Mouse (Mus musculus) CH12.LX (cell line): ENCODE results near the gene Pdzd8. TPM values are rescaled to one million over a fixed set of nuclear protein-coding genes. Genes with fewer than 3 reads are reported as not detected.

Source experiments
- DNase-seq: peaks from one replicate; pipeline ENCODE4 v3.0.0-alpha.2; 2013; ENCODE audit errors: extremely low read depth
- H3K27ac ChIP-seq: 2 replicates; pipeline ENCODE4 v1.5.1; 2012; ENCODE audit warnings: low read depth, mild to moderate bottlenecking, control low read depth, moderate library complexity; ENCODE audit not compliant: insufficient read depth
- H3K27me3 ChIP-seq: replicated peaks from 2 replicates; pipeline ENCODE3; 2012; ENCODE audit warnings: inconsistent platforms
- H3K36me3 ChIP-seq, 2 experiments: replicated peaks in 1 of 2; 2 replicates each; pipeline versions ENCODE3 to v1.6.1; 2012; ENCODE audit warnings: inconsistent platforms in 1 of 2, low read length in 1 of 2, mild to moderate bottlenecking in 1 of 2, mixed read lengths in 1 of 2, moderate library complexity in 1 of 2; ENCODE audit not compliant: control insufficient read depth in 1 of 2, insufficient read depth in 1 of 2
- H3K4me1 ChIP-seq, 2 experiments: 2 replicates each; pipeline ENCODE4 v1.6.1; 2012; ENCODE audit warnings: inconsistent platforms in 1 of 2, moderate library complexity in 1 of 2; ENCODE audit not compliant: insufficient read depth in 2 of 2, control insufficient read depth in 1 of 2
- H3K4me2 ChIP-seq: 2 replicates; pipeline ENCODE4 v1.6.1; 2012; ENCODE audit warnings: low read depth, mild to moderate bottlenecking, control low read depth; ENCODE audit not compliant: poor library complexity, insufficient read depth, severe bottlenecking
- H3K4me3 ChIP-seq, 3 experiments: fragments of 150-350 bp in 1 of 3; sonication (generic) in 1 of 3; replicated peaks in 1 of 3; 2 replicates each; pipeline versions ENCODE3 to v1.5.1; 2011 to 2012; ENCODE audit warnings: low read depth in 2 of 3, low read length in 2 of 3, mild to moderate bottlenecking in 2 of 3, moderate library complexity in 2 of 3, control low read depth in 1 of 3, improper control_type of control experiment in 1 of 3, inconsistent platforms in 1 of 3, mixed read lengths in 1 of 3; ENCODE audit not compliant: poor library complexity in 1 of 3
- H3K79me2 ChIP-seq: replicated peaks from 2 replicates; pipeline ENCODE4 v1.6.1; 2012; ENCODE audit warnings: mild to moderate bottlenecking, moderate library complexity; ENCODE audit not compliant: control insufficient read depth, poor library complexity, insufficient read depth, severe bottlenecking; ENCODE audit errors: extremely low read depth
- H3K9ac ChIP-seq: 2 replicates; pipeline ENCODE4 v1.6.1; 2012; ENCODE audit warnings: low read depth, mild to moderate bottlenecking, control low read depth, moderate library complexity; ENCODE audit not compliant: insufficient read depth
- H3K9me3 ChIP-seq: replicated peaks from 2 replicates; pipeline ENCODE3; 2012; ENCODE audit warnings: low read length, inconsistent platforms, mixed read lengths
- CHD1 ChIP-seq: IDR thresholded peaks from 2 replicates; pipeline ENCODE4 v1.6.1; 2012; ENCODE audit warnings: low read depth, low read length, improper control_type of control experiment, inconsistent platforms
- CHD2 ChIP-seq: IDR thresholded peaks from 2 replicates; pipeline ENCODE4 v1.6.1; 2011; ENCODE audit warnings: low read length, improper control_type of control experiment
- CTCF ChIP-seq, 2 experiments: IDR thresholded peaks in 1 of 2; conservative IDR thresholded peaks in 1 of 2; 2 replicates each; pipeline ENCODE4 v1.5.1; 2011 to 2012; ENCODE audit warnings: low read depth in 2 of 2, low read length in 2 of 2, improper control_type of control experiment in 1 of 2, inconsistent platforms in 1 of 2, mild to moderate bottlenecking in 1 of 2, moderate library complexity in 1 of 2
- E2F4 ChIP-seq: IDR thresholded peaks from 2 replicates; pipeline ENCODE4 v1.6.1; 2011; ENCODE audit warnings: low read depth, low read length, improper control_type of control experiment; ENCODE audit not compliant: insufficient replicate concordance
- ELF1 ChIP-seq: IDR thresholded peaks from 2 replicates; pipeline ENCODE4 v1.6.1; 2014; ENCODE audit warnings: low read depth, mild to moderate bottlenecking, inconsistent platforms, low read length, improper control_type of control experiment
- ETS1 ChIP-seq: conservative IDR thresholded peaks from 2 replicates; pipeline ENCODE4 v1.6.1; 2012; ENCODE audit warnings: low read depth, mild to moderate bottlenecking, inconsistent platforms, low read length, improper control_type of control experiment, moderate library complexity
- GABPA ChIP-seq: IDR thresholded peaks from 2 replicates; pipeline ENCODE4 v1.6.1; 2012; ENCODE audit warnings: low read depth, low read length, improper control_type of control experiment, inconsistent platforms; ENCODE audit not compliant: insufficient replicate concordance
- HCFC1 ChIP-seq: IDR thresholded peaks from 2 replicates; pipeline ENCODE4 v1.6.1; 2012; ENCODE audit warnings: low read depth, mild to moderate bottlenecking, inconsistent platforms, low read length, improper control_type of control experiment
- KAT2A ChIP-seq: IDR thresholded peaks from 2 replicates; pipeline ENCODE4 v1.6.1; 2012; ENCODE audit warnings: low read length, improper control_type of control experiment, inconsistent platforms; ENCODE audit not compliant: insufficient replicate concordance
- MAX ChIP-seq: IDR thresholded peaks from 2 replicates; pipeline ENCODE4 v1.6.1; 2011; ENCODE audit warnings: low read length, improper control_type of control experiment
- MAZ ChIP-seq: IDR thresholded peaks from 2 replicates; pipeline ENCODE4 v1.6.1; 2012; ENCODE audit warnings: low read depth, mild to moderate bottlenecking, inconsistent platforms, low read length, improper control_type of control experiment, moderate library complexity
- MEF2A ChIP-seq: IDR thresholded peaks from 2 replicates; pipeline ENCODE4 v1.6.1; 2014; ENCODE audit warnings: low read depth, mild to moderate bottlenecking, inconsistent platforms, low read length, improper control_type of control experiment, borderline replicate concordance
- MXI1 ChIP-seq: IDR thresholded peaks from 2 replicates; pipeline ENCODE4 v1.6.1; 2011; ENCODE audit warnings: mild to moderate bottlenecking, low read depth, low read length, improper control_type of control experiment
- MYC ChIP-seq: IDR thresholded peaks from 2 replicates; pipeline ENCODE4 v1.6.1; 2011; ENCODE audit warnings: low read depth, mild to moderate bottlenecking, improper control_type of control experiment, low read length
- NELFE ChIP-seq: IDR thresholded peaks from 2 replicates; pipeline ENCODE4 v1.6.1; 2011; ENCODE audit warnings: low read depth, low read length, improper control_type of control experiment
- NRF1 ChIP-seq: IDR thresholded peaks from 2 replicates; pipeline ENCODE4 v1.6.1; 2014; ENCODE audit warnings: low read depth, mild to moderate bottlenecking, inconsistent platforms, low read length, improper control_type of control experiment, moderate library complexity
- PAX5 ChIP-seq: IDR thresholded peaks from 2 replicates; pipeline ENCODE4 v1.6.1; 2012; ENCODE audit warnings: low read length, inconsistent platforms, mixed read lengths
- POLR2A ChIP-seq: IDR thresholded peaks from 2 replicates; pipeline ENCODE4 v1.6.1; 2011; ENCODE audit warnings: low read depth, mild to moderate bottlenecking, improper control_type of control experiment, low read length
- POLR2AphosphoS2 ChIP-seq: IDR thresholded peaks from 2 replicates; pipeline ENCODE4 v1.6.1; 2011; ENCODE audit warnings: low read depth, low read length, improper control_type of control experiment
- RAD21 ChIP-seq: IDR thresholded peaks from 2 replicates; pipeline ENCODE4 v1.6.1; 2011; ENCODE audit warnings: low read depth, mild to moderate bottlenecking, low read length, improper control_type of control experiment, moderate library complexity
- SIN3A ChIP-seq: IDR thresholded peaks from 2 replicates; pipeline ENCODE4 v1.6.1; 2012; ENCODE audit warnings: low read length, improper control_type of control experiment, inconsistent platforms
- TBP ChIP-seq: conservative IDR thresholded peaks from 2 replicates; pipeline ENCODE4 v1.6.1; 2011; ENCODE audit warnings: low read depth, low read length, improper control_type of control experiment
- TCF12 ChIP-seq: IDR thresholded peaks from 2 replicates; pipeline ENCODE4 v1.6.1; 2014; ENCODE audit warnings: low read depth, mild to moderate bottlenecking, inconsistent platforms, low read length, improper control_type of control experiment
- USF1 ChIP-seq: IDR thresholded peaks from 2 replicates; pipeline ENCODE4 v1.6.1; 2014; ENCODE audit warnings: low read depth, mild to moderate bottlenecking, inconsistent platforms, low read length, improper control_type of control experiment
- USF2 ChIP-seq: conservative IDR thresholded peaks from 2 replicates; pipeline ENCODE4 v1.6.1; 2011; ENCODE audit warnings: low read depth, low read length, improper control_type of control experiment
- ZC3H11A ChIP-seq: IDR thresholded peaks from 2 replicates; pipeline ENCODE4 v1.6.1; 2012; ENCODE audit warnings: low read depth, mild to moderate bottlenecking, inconsistent platforms, low read length, improper control_type of control experiment
- ZNF384 ChIP-seq: IDR thresholded peaks from 2 replicates; pipeline ENCODE4 v1.6.1; 2012; ENCODE audit warnings: low read depth, low read length, improper control_type of control experiment, inconsistent platforms
- dilution Hi-C: fragments of 300-500 bp; cut with MboI; formaldehyde crosslinking; loops from 2 replicates; pipeline ENCODE4 v1.14.3; 2020; ENCODE audit warnings: low sequenced_read_pairs; ENCODE audit not compliant: extremely low pct_unique_long_range_greater_than_20kb, extremely low pct_ligation_motif_present
- in situ Hi-C: fragments of 300-500 bp; cut with MboI; formaldehyde crosslinking; loops from 3 replicates; pipeline ENCODE4 v1.14.3; 2019; ENCODE audit warnings: low sequenced_read_pairs, low pct_ligation_motif_present, low pct_unique_long_range_greater_than_20kb, mixed read lengths
- polyA plus RNA-seq: library from polyadenylated mRNA; unstranded; fragments of >175 nt; gene quantifications from 2 replicates; pipeline ENCODE4 v1.2.1, GENCODE M21; 2012; ENCODE audit warnings: low read depth; ENCODE audit not compliant: insufficient read length
- total RNA-seq, 2 experiments: library from RNA; depleted of rRNA; stranded (reverse); fragments of 300-350 nt in 1 of 2; fragments of >200 nt in 1 of 2; gene quantifications; 2 replicates each; pipeline ENCODE4 v1.2.3; 2012 to 2014

The Pdzd8 gene
- 14.5 and 15.7 TPM in 2 replicates for total RNA-seq (2012; rRNA removed)
- total RNA-seq (2014; rRNA removed) = 20.2 and 21.4 TPM in 2 replicates
- 19.9 and 22.8 TPM in 2 replicates for polyA plus RNA-seq

GRCm38 (mm10) chr19:59345658-59346283 is at the start of gene Pdzd8:
Gene Pdzd8 (minus strand): TSS chr19:59345780.
- peaks cover 34% of the 10 kb centered on the region for H3K79me2 ChIP-seq
- no peaks in the 10 kb centered on the region for H3K36me3 ChIP-seq
- H3K27ac ChIP-seq = peak within 1 kb of the TSS; percentile 80
- in situ Hi-C loops (no loop called here), dilution Hi-C loops (no loop called here)
- peak within 1 kb of the TSS; percentile 92 for H3K9ac ChIP-seq
- peaks cover 5 to 22% of the 10 kb centered on the region in 2 experiments; a peak in 3 of 4 replicates for H3K4me1 ChIP-seq
- TF ChIP-seq RAD21 = no peak
- TF ChIP-seq TCF12 = 0 out of 2 replicates have a peak, but pooled peaks have one; percentile 40
- TF ChIP-seq USF2 = no peak
- no peak for TF ChIP-seq MAX
- peak; percentile 21; the same call in 1 of the 2 replicates for TF ChIP-seq ELF1
- peak; percentile 34; the same call in 1 of the 2 replicates for TF ChIP-seq CHD2
- TF ChIP-seq ZNF384 = no peak
- TF ChIP-seq E2F4 = no peak
- TF ChIP-seq NELFE = peak; percentile 76; the same call in 1 of the 2 replicates
- peak; percentile 79 for TF ChIP-seq POLR2A
- TF ChIP-seq MAZ = no peak
- TF ChIP-seq MXI1 = peak; percentile 48; the same call in 1 of the 2 replicates
- TF ChIP-seq SIN3A = no peak
- peak; percentile 27; the same call in 1 of the 2 replicates for TF ChIP-seq MEF2A
- TF ChIP-seq POLR2AphosphoS2 = no peak
- no peak for TF ChIP-seq PAX5
- TF ChIP-seq TBP = no peak
- TF ChIP-seq GABPA = no peak
- TF ChIP-seq KAT2A = no peak
- 0 out of 2 replicates have a peak, but pooled peaks have one; percentile 20 for TF ChIP-seq HCFC1
- TF ChIP-seq CHD1 = no peak
- no peak for TF ChIP-seq ZC3H11A
- no peak for TF ChIP-seq CTCF (conservative IDR thresholded peaks at IDR 0.05 in 1 of 2, IDR thresholded peaks at IDR 0.05 in 1 of 2; ENCODE audit: low read depth in 2 of 2, low read length in 2 of 2)
- TF ChIP-seq USF1 = no peak
- no peak for TF ChIP-seq ETS1
- peak; percentile 56 for TF ChIP-seq NRF1
- no peak for TF ChIP-seq MYC
- DNase-seq = peak; percentile 73
- H3K4me3 ChIP-seq = peak within 1 kb of the TSS; percentile 86 to 94 (median 93)
- no peaks in the 10 kb centered on the region for H3K9me3 ChIP-seq
- no peaks in the 10 kb centered on the region for H3K27me3 ChIP-seq
- peak within 1 kb of the TSS; percentile 52; the same call in 1 of the 2 replicates for H3K4me2 ChIP-seq
